Mouse (Mus musculus) retina, postnatal 1 day (tissue): ENCODE data around the gene Clk3.

Experiments used
- DNase-seq: peaks from one replicate; pipeline ENCODE4 v3.0.0-alpha.2; 2012

Clk3 gene

DNA sequence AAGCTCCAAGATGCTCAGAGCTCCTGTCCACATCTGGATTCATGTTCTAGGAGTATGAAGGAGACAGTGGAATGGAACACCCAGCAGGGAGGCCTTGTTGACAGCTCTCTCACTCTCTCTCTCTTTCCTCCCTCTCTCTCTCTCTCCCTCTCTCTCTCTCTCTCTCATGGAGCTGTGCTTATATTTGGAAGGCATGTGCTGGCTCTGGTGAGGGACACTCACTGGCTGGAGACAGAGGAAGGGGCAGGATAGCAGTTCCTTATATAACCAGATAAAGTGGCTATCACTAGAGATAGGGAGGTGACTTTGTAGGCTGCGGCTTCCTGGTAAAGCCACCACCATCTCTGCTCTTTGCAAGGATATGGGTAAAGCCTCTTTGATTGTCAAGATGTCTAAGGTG, 4.6 kb upstream of the Clk3 start:
- DNase-seq: no peak

DNA sequence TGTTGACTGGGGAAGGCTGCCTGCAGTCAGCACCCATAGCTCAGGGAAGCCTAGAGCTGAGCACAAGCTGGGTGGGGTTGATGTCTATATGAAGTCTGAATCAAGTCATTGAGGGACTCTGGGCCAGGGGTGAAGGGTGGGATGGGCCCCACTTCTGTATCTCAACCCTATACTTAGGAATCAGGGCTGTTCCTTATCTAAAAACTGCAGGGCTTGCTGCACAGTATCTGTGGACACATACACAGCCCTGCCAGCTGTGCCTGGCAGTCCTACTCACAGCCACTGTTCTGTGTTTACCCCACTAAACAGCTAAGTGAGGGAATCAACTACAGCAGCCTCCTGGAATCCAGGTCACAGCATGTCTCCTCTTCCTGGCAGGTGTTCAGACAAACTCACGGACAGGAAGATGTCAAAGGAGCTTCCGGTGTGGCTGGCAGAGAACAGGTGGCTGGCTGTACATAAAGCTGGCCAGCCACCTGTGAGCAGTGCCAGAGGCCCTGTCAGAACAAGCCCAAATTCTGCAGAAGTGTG, 3.9 kb upstream of the Clk3 start:
- DNase-seq: no peak

DNA sequence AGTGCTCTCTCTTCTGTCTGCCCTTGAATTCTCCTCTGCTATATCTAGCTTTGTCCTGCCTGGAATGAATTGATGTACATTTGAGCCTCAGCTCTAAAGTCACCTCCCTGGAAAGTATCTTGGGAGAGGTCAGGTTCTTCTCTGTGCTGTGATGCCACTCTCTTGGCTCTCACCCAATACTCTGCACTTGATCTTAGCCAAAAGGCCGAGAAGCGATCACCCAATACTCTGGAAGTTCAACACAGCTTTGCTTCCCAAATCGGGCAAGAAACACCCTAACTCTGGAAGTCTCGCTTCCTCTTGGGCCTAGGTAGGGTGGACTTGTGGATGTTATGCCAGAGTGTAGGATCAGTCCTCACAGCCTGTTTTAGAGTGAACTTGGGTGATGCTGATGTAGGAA, 1.6 kb upstream of the Clk3 start:
- no peak for DNase-seq

DNA sequence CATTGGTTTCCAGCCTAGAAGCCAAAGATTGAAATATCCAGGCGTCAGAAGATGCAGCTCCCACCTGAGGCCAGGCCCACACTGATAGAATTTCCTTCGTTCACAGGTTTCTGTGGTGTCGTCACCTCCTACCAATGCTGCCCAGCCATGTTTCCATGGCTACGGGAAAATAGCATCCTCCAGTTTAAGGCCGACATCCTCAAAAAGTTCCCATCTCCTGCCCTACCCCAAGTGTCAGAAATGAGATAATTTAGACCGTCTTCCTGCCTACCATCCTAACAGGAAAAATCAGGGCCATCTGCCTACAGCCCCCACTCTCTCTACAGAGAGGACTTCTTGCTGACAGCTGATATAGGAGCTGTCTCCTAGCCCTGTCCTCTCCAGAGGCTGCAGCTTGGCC, 771 bp upstream of the Clk3 start:
- no peak for DNase-seq

DNA sequence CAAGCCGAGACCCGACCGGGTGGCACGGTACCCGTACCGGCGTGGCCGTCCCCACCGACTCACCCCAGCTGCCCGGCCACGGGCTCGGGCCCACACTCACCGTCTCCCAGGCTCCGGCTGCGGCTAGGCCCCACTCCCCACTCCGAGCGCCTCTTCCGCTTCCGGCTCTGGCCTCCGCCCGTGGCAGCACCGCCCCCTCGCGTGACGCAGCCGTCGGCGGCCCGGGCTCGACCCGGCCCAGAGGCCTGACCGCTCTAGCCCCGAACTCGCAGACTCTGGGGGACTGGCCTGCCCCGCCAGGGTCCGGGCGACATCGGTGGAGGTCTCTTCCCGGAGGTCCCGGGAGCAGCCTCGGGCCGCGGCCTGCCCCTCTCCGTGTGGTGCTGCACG, 691 bp downstream of the Clk3 start:
- DNase-seq: peak; percentile 96

DNA sequence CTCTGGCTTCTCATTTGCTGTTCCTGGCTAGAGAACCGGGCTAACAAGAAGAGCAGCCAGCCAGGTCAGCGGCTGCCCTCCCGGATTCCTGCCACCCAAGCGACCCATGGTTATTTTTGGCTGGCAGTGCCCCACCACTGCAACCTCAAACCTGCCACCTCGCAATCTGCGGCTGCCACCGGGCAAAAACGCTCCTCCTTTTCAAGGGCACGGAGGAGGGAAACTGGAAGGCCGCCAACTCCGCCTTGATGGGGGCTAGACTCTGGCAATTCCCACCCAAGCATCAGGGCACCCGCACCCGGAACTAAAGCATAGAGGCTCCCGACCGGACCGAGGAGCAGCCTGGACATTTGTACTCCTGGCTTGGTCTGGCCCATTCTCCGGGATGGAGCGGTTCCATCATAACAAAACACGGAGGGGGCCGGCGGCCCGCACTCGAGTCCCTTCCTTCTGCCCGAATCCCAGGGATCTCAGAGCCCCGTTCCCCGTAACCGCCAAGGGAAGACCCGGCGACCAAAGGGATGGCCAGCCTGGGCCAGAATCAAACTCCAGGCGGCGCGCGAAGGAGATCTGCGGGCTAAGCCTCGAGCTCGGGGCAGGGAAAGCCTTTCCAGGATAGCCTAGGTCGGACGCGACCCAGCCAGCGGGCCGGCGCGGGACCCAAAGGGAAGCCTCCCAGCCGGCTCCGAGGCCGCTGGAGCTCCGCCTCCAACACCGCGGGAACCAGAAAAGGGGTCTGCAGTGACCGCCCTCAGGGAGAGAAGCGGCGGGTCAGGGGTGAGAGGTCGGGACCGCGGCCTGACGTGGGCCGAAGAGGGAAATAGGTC, 1.3 kb downstream of the Clk3 start:
- DNase-seq: peak; percentile 68

DNA sequence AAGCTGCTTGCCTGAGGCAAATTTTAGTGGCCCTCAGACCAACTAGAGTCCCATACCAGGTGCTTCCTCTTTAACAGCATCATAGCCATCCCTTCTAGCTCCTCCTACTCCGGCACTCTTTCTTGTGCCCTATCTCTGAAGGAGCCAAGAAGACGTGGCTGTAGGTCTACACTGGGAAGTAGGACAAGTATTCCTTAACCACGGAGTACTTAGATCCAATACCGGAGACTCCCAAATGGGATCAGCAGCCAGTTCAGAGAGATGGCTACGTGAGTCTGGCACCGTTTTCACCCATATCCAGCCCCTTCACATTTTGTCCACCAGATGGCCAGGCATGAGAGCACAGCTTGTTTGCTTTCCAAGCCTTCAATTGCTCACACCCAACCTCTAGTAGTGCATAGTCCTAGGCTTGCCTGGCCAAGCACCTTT, 3.1 kb downstream of the Clk3 start:
- peak; percentile 61 for DNase-seq

DNA sequence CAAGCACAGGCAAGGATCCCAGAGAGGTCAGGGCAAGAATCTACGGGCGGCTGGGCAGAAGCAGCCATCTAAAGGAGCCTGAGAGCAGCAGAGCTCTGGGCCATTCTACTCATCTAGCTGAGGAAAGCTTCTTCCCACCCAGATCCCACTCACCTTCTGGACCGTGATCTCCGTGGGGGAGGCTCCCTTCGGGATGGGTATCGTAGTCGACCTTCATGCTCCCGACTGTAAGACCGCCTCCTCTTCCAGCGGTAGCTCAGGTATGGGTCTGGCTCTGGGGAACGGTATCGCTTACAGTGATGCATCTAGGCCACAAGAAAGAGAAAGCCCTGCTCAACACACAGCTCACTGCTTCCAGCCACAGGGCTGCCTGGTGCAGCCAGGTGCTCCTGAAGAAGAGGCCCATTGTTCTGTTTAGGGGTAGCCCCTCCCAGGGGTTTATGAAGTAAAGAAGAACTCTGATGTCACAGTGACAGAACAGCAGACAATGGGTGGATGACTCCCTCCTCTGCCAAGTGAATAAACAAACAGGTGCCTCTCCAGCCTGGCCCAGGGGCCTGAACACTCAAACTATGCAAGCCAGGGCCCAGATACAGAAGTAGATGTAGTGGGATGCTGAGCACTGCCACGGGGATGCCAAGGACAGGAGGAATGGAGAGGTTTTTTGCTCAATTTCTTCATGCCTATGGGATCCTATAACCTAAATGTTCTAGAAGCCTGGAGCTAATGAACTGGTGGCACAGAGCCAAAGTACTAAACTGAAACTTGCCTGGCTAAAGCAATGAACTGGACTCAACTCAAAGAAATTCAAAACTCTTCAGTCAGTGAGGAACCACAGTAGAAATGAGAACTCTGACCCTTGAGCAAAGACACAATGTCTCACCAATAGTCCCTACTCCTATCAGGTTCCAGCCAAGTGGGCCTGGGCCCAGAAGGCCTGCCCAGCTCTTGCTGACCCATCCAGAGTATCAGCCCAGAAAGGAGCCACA, 3.8 kb downstream of the Clk3 start:
- DNase-seq: no peak

DNA sequence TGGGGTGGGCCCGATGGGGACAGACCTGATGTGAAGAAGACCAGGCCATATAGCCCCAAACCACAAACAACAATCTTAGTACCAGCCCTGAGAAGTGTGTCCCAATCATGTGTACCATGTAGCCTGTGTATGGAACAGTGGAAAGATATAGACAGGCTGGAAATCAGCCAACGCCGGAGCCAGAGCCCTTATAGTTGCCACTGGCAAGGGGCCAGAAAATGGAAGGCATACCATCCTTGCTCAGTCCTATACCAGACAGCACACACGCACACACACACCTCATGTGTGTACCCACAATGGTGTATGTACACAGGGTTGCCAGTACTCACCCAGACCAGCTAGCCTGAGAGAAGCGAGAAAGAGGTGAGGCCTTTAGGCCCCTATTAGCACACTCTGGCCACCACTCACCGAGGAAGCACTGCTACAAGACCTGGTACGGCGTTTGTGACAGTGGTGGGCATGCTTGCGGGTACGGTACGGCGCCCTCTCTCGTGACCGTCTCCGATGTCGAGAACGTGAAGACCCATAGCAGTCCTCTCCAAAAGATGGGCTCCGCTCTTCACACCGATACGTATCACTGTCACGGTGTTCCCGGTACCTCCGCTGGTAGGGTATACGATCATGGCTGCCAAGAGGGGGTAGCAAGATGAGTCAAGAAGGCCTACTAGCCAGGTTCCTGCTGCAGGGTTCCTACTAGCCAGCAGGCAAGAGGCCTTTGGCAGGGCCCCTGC, 5.1 kb downstream of the Clk3 start:
- no peak for DNase-seq

DNA sequence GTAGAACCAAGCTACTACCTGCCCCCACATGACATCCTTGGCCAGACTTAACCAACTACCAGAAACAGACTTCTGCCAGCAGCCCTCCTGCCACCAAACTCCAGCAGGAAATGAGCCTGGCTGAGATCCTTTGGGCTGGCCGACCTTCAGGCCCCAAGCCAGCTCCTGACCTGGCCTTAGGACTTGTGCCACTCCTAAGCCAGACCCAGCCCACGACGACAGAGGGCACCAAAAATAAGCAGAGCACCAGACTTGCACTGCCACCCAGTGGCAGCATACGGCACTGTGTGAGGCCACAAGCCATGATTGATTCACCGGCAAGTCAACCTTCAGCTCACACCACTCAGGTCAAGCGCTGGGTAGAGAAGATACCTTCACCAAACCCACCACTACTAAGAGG, 6.4 kb downstream of the Clk3 start:
- DNase-seq: peak; percentile 76

DNA sequence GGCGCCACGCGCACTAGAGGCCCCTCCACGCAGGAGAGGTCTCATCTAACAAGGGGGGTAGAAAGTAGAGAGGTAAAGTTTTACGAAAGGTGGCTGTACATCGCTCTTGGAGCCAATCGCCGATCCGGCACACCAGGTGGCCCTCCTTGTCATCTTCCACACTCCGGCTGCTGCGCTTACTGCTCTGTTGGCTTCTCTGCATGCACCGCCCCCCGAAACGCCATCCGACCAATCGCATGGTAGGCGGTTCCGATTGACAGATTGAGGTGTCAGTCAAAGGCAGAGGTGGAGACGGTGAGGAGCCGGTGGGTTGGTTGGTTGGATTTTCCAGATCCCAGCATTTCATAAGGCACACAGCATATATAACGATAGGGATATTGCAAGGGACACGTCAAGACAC, 7.1 kb downstream of the Clk3 start:
- DNase-seq: no peak

DNA sequence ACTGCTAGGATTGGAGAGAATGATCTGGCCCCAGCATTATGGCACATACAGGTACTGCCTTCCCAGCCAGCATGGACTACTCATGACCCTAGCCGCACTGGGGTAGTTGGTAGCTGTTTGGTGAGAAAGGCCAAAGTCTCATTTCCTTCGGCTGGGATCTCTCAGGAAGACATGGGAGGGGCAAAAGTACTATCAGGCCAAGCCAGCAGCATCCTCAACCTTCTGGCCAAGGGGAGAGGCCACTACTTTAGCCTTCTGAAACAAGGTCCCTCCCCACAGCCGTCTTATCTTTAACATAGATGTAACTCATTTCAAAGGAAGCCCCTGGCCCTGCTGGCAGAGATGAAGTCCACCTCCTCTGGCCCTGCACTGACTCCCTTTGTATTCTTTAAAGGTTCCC, 8.1 kb downstream of the Clk3 start:
- no peak for DNase-seq

DNA sequence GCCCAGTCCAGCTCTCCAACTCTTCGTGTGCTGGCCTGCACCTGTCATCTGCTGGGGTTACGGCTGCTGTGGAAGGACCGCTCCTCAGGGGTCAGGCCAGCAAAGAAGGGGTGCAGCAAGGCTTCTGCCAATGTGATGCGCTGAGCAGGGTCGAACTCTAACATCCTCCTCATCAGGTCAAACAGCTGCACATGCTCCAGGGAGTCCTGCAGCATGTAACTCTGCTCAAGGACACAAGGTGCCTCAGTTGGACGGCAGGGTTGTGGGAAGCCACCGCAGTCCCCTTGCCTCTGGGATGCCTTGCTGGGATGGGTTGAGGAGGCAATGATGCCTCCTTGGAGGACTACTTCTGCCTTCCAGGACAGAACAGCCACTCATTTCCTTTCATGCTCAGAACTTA, 14.8 kb downstream of the Clk3 start:
- no peak for DNase-seq

DNA sequence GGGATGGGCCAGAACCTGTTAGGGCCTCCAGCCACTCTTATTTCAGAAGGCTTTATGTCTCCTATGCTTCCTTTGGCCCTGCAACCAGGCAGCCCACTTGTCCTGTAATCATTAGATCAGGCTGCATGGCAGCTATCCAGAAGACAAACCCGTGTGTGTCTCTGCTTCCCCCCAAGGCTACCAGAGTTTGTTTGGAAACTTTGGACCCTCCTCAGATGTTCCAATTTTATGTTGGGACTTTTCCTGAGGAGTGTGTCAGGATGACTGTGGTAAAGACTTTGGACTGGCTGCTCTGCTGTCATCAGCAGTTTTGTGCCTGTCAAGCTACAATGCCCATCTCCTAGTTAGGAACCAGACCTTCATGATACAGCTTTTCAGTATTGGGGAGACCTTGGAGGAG, 16.8 kb downstream of the Clk3 start:
- no peak for DNase-seq

DNA sequence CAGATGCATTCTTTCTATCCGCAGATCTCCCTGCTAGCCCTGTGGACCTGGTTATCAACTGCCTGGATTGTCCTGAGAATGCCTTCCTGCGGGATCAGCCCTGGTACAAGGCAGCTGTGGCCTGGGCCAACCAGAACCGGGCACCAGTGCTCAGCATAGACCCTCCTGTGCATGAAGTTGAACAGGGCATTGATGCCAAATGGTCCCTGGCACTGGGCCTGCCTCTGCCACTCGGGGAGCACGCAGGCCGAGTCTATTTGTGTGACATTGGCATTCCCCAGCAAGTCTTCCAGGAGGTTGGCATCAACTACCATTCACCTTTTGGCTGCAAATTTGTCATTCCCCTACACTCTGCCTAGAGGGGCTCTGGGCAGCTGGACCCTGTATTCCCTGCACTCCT, 17.5 kb downstream of the Clk3 start:
- DNase-seq: no peak

DNA sequence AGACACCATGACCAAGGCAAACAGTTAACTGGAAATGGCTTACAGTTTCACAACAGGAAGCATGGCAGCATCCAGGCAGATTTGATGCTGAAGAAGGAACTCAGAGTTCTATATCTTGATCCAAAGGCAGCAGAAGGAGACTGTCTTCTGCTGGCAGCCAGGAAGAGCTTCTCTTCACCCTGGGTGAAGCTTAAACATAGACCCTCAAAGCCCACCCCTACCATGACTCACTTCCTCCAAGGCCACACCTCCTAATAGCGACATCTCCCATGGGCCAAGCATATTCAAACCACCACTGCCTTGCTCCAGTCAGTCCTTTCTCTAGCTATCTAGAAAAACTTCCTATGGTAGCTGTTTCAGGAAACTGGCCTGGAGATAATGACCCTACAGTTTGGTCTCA, 18.6 kb downstream of the Clk3 start:
- no peak for DNase-seq

DNA sequence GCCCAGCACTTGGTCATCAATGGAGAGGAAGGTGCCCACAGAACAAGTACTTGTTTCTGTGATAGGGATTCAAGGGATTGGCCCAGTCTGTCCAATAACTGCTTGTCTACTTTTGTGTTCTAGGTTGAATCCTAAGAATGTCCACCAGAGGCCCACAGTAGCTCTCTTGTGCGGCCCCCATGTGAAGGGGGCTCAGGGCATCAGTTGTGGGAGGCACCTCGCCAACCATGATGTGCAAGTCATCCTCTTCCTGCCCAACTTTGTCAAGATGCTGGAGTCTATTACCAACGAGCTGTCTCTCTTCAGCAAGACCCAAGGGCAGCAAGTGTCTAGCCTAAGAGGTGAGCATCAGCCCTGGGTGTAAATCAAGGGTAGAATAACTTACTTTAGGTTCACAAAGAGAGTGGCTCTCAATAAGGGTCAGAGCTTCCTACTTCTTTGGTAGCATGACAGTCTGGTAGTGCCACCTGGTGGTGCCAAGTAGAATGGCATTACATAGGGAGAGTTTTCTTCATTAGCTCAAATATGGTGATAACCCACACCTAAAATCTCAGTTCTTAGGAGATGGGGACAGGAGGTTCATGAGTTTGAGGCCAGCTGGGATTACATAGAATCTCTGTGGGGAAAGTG, 21.1 kb downstream of the Clk3 start:
- DNase-seq: peak; percentile 72

DNA sequence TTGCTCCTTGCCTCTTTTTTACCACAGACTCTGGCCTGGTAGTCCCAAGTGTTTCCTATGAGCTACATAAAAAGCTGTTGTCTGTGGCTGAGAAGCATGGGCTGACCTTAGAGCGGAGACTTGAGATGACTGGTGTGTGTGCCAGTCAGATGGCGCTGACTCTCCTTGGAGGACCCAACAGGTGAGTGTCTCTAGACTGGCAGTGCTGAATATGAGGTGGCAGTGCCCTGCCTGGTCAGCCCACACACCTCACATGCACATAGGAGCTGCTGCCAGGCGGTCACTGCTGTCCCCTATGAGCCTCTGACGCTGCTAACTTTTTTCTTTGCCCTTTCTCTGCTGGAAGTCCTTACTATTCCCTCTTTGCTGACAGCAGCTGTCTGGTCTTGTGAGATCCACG, 25.8 kb downstream of the Clk3 start:
- no peak for DNase-seq

DNA sequence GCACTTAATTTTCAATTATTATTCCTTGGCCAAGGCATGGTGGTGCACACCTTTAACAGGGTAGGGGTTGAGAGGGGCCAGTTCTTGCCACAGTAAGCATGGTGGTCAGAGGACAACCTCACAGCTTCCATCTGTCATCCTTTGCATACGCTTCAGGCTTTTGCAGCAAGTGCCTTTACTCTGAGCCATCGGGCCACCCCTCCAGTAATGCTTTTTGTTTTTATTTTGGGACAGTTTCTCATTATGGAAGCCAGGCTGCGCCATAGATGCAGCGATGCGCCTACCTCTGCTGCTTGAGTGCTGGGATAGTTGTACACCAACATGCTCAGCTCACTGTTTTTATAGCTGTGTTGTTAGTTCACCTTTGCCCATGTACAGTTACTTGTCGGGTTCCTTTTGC, 32.1 kb downstream of the Clk3 start:
- no peak for DNase-seq

DNA sequence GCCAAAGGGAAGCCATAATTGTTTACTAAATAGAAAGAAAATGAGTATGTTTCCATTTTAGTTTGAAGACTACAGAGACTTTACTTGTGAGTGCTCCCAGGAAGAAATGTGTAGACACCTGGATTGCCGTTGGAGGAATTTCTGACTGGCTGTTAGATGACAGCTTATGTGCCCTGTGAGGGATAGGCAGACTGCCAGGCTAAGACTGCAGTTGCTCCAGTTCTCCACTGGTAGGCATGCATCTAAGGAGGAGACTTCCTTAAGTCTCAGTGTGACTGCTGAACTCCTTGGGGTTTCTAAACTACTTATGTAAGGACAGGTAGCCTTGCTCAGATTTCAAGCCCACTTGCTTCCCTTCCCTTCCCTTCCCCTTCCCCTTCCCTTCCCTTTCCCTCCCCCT, 37.3 kb downstream of the Clk3 start:
- no peak for DNase-seq

DNA sequence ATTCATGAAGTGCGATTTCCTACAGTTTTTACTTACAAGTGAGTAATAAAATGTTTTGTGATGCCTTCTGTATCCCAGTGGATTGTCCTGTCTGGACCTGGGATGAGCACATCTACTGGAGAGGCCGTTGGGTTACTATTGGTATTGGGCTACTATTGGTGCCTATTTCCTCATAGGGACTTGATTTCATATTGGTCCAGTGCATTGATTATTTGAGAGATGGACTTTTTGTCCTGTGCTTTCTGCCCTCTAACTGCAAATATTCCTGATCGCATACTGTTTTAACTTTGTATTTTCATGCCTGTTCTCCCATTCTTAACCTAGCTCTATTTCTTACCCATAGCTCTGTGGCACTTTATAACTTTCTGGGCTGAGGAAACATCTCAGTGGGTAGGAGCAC, 41.0 kb downstream of the Clk3 start:
- no peak for DNase-seq

DNA sequence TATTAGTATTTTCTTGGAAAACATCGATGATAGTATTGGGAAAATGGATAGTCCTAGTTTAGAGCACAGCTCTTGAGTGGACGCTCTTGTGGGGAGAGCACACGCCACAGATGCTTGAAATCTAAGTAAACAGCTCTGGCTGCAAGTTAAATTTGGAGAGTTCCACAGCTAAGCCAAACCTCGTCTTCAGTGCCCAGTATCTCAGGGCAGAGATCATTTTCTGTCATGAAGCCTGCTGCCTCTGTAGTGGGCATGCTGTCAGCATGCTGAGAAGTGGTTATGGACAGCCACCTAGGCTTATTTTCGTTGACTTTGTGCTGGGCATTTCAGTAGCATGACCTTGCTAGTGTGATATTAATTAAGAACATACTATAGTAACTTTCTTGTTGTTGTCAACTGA, 41.9 kb downstream of the Clk3 start:
- DNase-seq: no peak

DNA sequence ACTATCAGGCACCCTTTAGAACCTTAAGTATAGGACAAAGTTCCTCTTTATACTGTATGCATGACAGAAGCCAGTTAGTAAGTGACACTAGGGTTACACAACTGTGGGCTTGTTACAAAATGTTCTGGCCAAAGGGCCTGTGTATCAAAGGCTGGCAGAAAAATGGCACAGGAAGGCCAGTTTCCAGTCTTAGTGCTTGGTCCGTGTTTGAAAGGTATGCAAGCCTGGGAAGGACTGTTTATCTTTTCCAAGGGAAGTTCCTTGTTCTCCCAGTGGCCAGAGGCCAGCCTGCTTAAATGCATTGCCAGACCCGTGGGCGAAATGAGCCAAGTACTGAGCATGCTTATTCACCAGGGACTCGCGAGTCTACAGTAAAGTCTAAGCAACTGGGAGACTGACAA, 42.3 kb downstream of the Clk3 start:
- no peak for DNase-seq
